Mouse (Mus musculus) bone marrow, adult 2 months (tissue): ENCODE measurements around the gene Fgfr2.

Source experiments
- CTCF ChIP-seq: fragments of 200-500 bp; IDR thresholded peaks from 2 replicates; pipeline ENCODE4 v1.5.1; 2011; ENCODE audit warnings: low read length, control low read depth; ENCODE audit not compliant: control insufficient read depth, insufficient read depth
- POLR2A ChIP-seq: fragments of 200-500 bp; IDR thresholded peaks from 2 replicates; pipeline ENCODE4 v1.6.1; 2011; ENCODE audit warnings: low read depth, mild to moderate bottlenecking, control low read depth, low read length, borderline replicate concordance; ENCODE audit not compliant: control insufficient read depth

DNA sequence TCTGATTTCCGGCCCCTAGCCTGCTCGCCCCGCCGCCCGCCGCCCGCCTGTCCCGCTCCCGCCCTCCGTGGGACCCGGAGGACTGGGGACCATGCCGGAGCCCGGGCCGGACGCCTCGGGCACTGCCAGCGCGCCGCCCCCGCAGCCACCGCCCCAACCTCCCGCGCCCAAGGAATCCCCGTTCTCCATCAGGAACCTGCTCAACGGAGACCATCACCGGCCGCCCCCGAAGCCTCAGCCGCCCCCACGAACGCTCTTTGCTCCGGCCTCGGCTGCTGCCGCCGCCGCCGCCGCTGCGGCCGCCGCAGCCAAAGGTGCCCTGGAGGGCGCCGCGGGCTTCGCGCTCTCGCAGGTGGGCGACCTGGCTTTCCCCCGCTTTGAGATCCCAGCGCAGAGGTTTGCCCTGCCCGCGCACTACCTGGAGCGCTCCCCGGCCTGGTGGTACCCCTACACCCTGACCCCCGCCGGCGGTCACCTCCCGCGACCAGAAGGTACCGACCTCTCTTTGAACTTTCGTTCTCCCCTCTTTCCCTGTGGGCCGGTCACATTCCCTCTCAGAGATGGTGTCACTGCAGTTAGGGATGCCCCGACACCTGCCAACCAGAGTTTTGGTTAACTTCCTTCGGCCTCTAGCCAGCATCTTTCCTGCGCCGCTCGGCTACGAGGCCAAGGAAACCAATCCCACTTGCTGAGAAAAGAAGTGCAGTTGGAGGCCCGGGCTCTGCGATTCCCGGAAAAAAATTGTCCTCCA is 1580.1 kb downstream of the Fgfr2 start:
- TF ChIP-seq CTCF (no peak), POLR2A (no peak)
